Mouse (Mus musculus): ENCODE data around the gene Gm19402. TPM values are rescaled to one million over a fixed set of nuclear protein-coding genes. Genes with fewer than 3 reads are reported as not detected.
A peak's percentile ranks its signal among the peaks of the same experiment; 100 is the strongest.

The Gm19402 gene
- total and polyA plus RNA-seq, 3 experiments: not detected

DNA sequence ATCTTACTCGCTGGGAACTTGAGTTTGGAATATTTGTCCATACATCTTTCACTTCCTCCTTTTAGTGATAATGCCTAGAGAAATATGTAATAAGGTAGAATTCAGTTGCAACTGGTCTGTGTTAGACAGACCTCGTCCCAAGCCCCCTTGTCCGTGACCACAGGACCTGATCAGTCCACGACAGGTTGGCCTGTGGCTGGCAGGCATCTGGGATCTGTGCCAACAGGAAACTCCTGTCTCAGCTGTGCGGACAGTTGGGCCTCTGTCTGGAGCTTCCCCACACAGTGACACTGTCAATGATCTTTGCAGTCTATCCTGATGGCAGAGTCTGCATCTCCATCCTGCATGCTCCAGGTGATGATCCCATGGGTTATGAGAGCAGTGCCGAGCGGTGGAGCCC lies 47.4 kb downstream of the Gm19402 start:
- Histone ChIP-seq H3K27ac (ENCODE audit: control insufficient read depth, low read depth, low read length) (no peak overlapping the region), H3K4me3 (ENCODE audit: control insufficient read depth in 1 of 2, insufficient read depth in 1 of 2, low read depth in 2 of 2, low read length in 2 of 2) (no peak overlapping the region), H3K36me3 (ENCODE audit: control insufficient read depth in 1 of 2, insufficient read depth in 2 of 2, low read length in 2 of 2) (peaks cover 0 to 17% of the 10 kb centered on the region in 2 experiments; a peak in 2 of 4 replicates), H3K79me2 (ENCODE audit: control insufficient read depth, insufficient read depth, low read length, poor library complexity) (no peaks in the 10 kb centered on the region), H3K9ac (ENCODE audit: control insufficient read depth, low read depth, low read length, poor library complexity, severe bottlenecking) (no peak overlapping the region), H3K27me3 (ENCODE audit: control insufficient read depth in 1 of 2, insufficient read depth in 2 of 2, low read length in 2 of 2) (no peaks in the 10 kb centered on the region), H3K4me1 (ENCODE audit: control insufficient read depth in 1 of 2, insufficient read depth in 2 of 2, low read length in 2 of 2) (no peaks in the 10 kb centered on the region; a peak in 1 of 4 replicates), H3K9me3 (replicated peaks; ENCODE audit: insufficient read depth, low read length) (no peaks in the 10 kb centered on the region)
- DNase-seq (ENCODE audit: low read depth, low spot score): no peak
- TF ChIP-seq EP300 (IDR thresholded peaks at IDR 0.05; ENCODE audit: low read depth in 1 of 2, low read length in 2 of 2) (0 out of 4 replicates have a peak, but pooled peaks of 1 of the 2 experiments have one; percentile 21), TCF12 (IDR thresholded peaks at IDR 0.05; ENCODE audit: low read depth, low read length) (0 out of 2 replicates have a peak, but pooled peaks have one; percentile 13), ZKSCAN1 (IDR thresholded peaks at IDR 0.05; ENCODE audit: low read depth, low read length) (no peak), POLR2AphosphoS5 (IDR thresholded peaks at IDR 0.05; ENCODE audit: borderline replicate concordance, low read depth, low read length) (no peak), USF1 (IDR thresholded peaks at IDR 0.05; ENCODE audit: low read depth, low read length) (no peak), ETS1 (IDR thresholded peaks at IDR 0.05; ENCODE audit: low read depth, low read length) (0 out of 2 replicates have a peak, but pooled peaks have one; percentile 32), TAL1 (IDR thresholded peaks at IDR 0.05; ENCODE audit: low read length) (peak; percentile 61)

Other genes with a start within 250 kb of the Gm19402 start
- 54.9 and 70.6 TPM in 2 replicates for gene Fam207a, start 175.0 kb downstream of the Gm19402 start, total RNA-seq (2012; rRNA removed)
- 10 to 100 TPM in 1 of 2 experiments, not detected in 1; 74.0 TPM for gene Fam207a, start 175.0 kb downstream of the Gm19402 start, polyA plus RNA-seq (2012; ENCODE audit: insufficient read depth in 1 of 2, insufficient read length in 2 of 2, low read depth in 1 of 2, low replicate concordance in 2 of 2, missing spikeins in 1 of 2)
- gene Itgb2, start 160.5 kb downstream of the Gm19402 start, total RNA-seq (2012; rRNA removed): 36.7 and 36.9 TPM in 2 replicates
- gene Itgb2, start 160.5 kb downstream of the Gm19402 start, polyA plus RNA-seq (2012; ENCODE audit: insufficient read depth in 1 of 2, insufficient read length in 2 of 2, low read depth in 1 of 2, low replicate concordance in 2 of 2, missing spikeins in 1 of 2): 10 to 100 TPM in 1 of 2 experiments, not detected in 1; 45.8 TPM
- gene Pttg1ip, start 109.0 kb downstream of the Gm19402 start, total RNA-seq (2012; rRNA removed): 41.1 and 50.4 TPM in 2 replicates
- gene Pttg1ip, start 109.0 kb downstream of the Gm19402 start, polyA plus RNA-seq (2012; ENCODE audit: insufficient read depth in 1 of 2, insufficient read length in 2 of 2, low read depth in 1 of 2, low replicate concordance in 2 of 2, missing spikeins in 1 of 2): 10 to 100 TPM in 1 of 2 experiments, not detected in 1; 53.1 TPM
- gene Sumo3, start 84.7 kb downstream of the Gm19402 start, total RNA-seq (2012; rRNA removed): 145 and 151 TPM in 2 replicates
- 100 to 1,000 TPM in 1 of 2 experiments, not detected in 1; 342 TPM for gene Sumo3, start 84.7 kb downstream of the Gm19402 start, polyA plus RNA-seq (2012; ENCODE audit: insufficient read depth in 1 of 2, insufficient read length in 2 of 2, low read depth in 1 of 2, low replicate concordance in 2 of 2, missing spikeins in 1 of 2)
- 3.5 and 3.7 TPM in 2 replicates for gene Gm49325, start 84.6 kb downstream of the Gm19402 start, total RNA-seq (2012; rRNA removed)
- 1 to 10 TPM in 1 of 2 experiments, not detected in 1; 1.0 TPM for gene Gm49325, start 84.6 kb downstream of the Gm19402 start, polyA plus RNA-seq (2012; ENCODE audit: insufficient read depth in 1 of 2, insufficient read length in 2 of 2, low read depth in 1 of 2, low replicate concordance in 2 of 2, missing spikeins in 1 of 2)
- 55.2 and 62.4 TPM in 2 replicates for gene Ube2g2, start 68.5 kb downstream of the Gm19402 start, total RNA-seq (2012; rRNA removed)
- 100 to 1,000 TPM in 1 of 2 experiments, not detected in 1; 112 TPM for gene Ube2g2, start 68.5 kb downstream of the Gm19402 start, polyA plus RNA-seq (2012; ENCODE audit: insufficient read depth in 1 of 2, insufficient read length in 2 of 2, low read depth in 1 of 2, low replicate concordance in 2 of 2, missing spikeins in 1 of 2)
- 1.2 and 1.8 TPM in 2 replicates for gene Tspear, start 4.2 kb downstream of the Gm19402 start, total RNA-seq (2012; rRNA removed)
- gene Tspear, start 4.2 kb downstream of the Gm19402 start, polyA plus RNA-seq (2012; ENCODE audit: insufficient read depth in 1 of 2, insufficient read length in 2 of 2, low read depth in 1 of 2, low replicate concordance in 2 of 2, missing spikeins in 1 of 2): 1 to 10 TPM in 1 of 2 experiments, not detected in 1; 3.8 TPM
- gene Gm9508, start 6.5 kb upstream of the Gm19402 start, total RNA-seq (2012; rRNA removed): not detected in 2 replicates
- not detected for gene Gm9508, start 6.5 kb upstream of the Gm19402 start, polyA plus RNA-seq (2012; ENCODE audit: insufficient read depth in 1 of 2, insufficient read length in 2 of 2, low read depth in 1 of 2, low replicate concordance in 2 of 2, missing spikeins in 1 of 2)
- not detected in 2 replicates for gene Gm10272, start 15.9 kb upstream of the Gm19402 start, total RNA-seq (2012; rRNA removed)
- not detected for gene Gm10272, start 15.9 kb upstream of the Gm19402 start, polyA plus RNA-seq (2012; ENCODE audit: insufficient read depth in 1 of 2, insufficient read length in 2 of 2, low read depth in 1 of 2, low replicate concordance in 2 of 2, missing spikeins in 1 of 2)
- gene Gm10024, start 20.7 kb upstream of the Gm19402 start, total RNA-seq (2012; rRNA removed): not detected in 2 replicates
- gene Gm10024, start 20.7 kb upstream of the Gm19402 start, polyA plus RNA-seq (2012; ENCODE audit: insufficient read depth in 1 of 2, insufficient read length in 2 of 2, low read depth in 1 of 2, low replicate concordance in 2 of 2, missing spikeins in 1 of 2): not detected
- not detected in 2 replicates for gene Gm10142, start 25.1 kb upstream of the Gm19402 start, total RNA-seq (2012; rRNA removed)
- gene Gm10142, start 25.1 kb upstream of the Gm19402 start, polyA plus RNA-seq (2012; ENCODE audit: insufficient read depth in 1 of 2, insufficient read length in 2 of 2, low read depth in 1 of 2, low replicate concordance in 2 of 2, missing spikeins in 1 of 2): not detected
- not detected in 2 replicates for gene Krtap12-1, start 29.8 kb upstream of the Gm19402 start, total RNA-seq (2012; rRNA removed)
- not detected for gene Krtap12-1, start 29.8 kb upstream of the Gm19402 start, polyA plus RNA-seq (2012; ENCODE audit: insufficient read depth in 1 of 2, insufficient read length in 2 of 2, low read depth in 1 of 2, low replicate concordance in 2 of 2, missing spikeins in 1 of 2)
- not detected in 2 replicates for gene Gm10100, start 35.7 kb upstream of the Gm19402 start, total RNA-seq (2012; rRNA removed)
- not detected for gene Gm10100, start 35.7 kb upstream of the Gm19402 start, polyA plus RNA-seq (2012; ENCODE audit: insufficient read depth in 1 of 2, insufficient read length in 2 of 2, low read depth in 1 of 2, low replicate concordance in 2 of 2, missing spikeins in 1 of 2)
- not detected in 2 replicates for gene Gm18596, start 51.9 kb upstream of the Gm19402 start, total RNA-seq (2012; rRNA removed)
- not detected for gene Gm18596, start 51.9 kb upstream of the Gm19402 start, polyA plus RNA-seq (2012; ENCODE audit: insufficient read depth in 1 of 2, insufficient read length in 2 of 2, low read depth in 1 of 2, low replicate concordance in 2 of 2, missing spikeins in 1 of 2)
- not detected in 2 replicates for gene Gm9736, start 60.6 kb upstream of the Gm19402 start, total RNA-seq (2012; rRNA removed)
- not detected for gene Gm9736, start 60.6 kb upstream of the Gm19402 start, polyA plus RNA-seq (2012; ENCODE audit: insufficient read depth in 1 of 2, insufficient read length in 2 of 2, low read depth in 1 of 2, low replicate concordance in 2 of 2, missing spikeins in 1 of 2)
- not detected in 2 replicates for gene Gm3233, start 68.9 kb upstream of the Gm19402 start, total RNA-seq (2012; rRNA removed)
- gene Gm3233, start 68.9 kb upstream of the Gm19402 start, polyA plus RNA-seq (2012; ENCODE audit: insufficient read depth in 1 of 2, insufficient read length in 2 of 2, low read depth in 1 of 2, low replicate concordance in 2 of 2, missing spikeins in 1 of 2): not detected
- gene Gm3238, start 80.6 kb upstream of the Gm19402 start, total RNA-seq (2012; rRNA removed): not detected in 2 replicates
- gene Gm3238, start 80.6 kb upstream of the Gm19402 start, polyA plus RNA-seq (2012; ENCODE audit: insufficient read depth in 1 of 2, insufficient read length in 2 of 2, low read depth in 1 of 2, low replicate concordance in 2 of 2, missing spikeins in 1 of 2): not detected
- gene Gm7138, start 86.2 kb upstream of the Gm19402 start, total RNA-seq (2012; rRNA removed): not detected in 2 replicates
- not detected for gene Gm7138, start 86.2 kb upstream of the Gm19402 start, polyA plus RNA-seq (2012; ENCODE audit: insufficient read depth in 1 of 2, insufficient read length in 2 of 2, low read depth in 1 of 2, low replicate concordance in 2 of 2, missing spikeins in 1 of 2)
- not detected in 2 replicates for gene Gm3250, start 91.8 kb upstream of the Gm19402 start, total RNA-seq (2012; rRNA removed)
- gene Gm3250, start 91.8 kb upstream of the Gm19402 start, polyA plus RNA-seq (2012; ENCODE audit: insufficient read depth in 1 of 2, insufficient read length in 2 of 2, low read depth in 1 of 2, low replicate concordance in 2 of 2, missing spikeins in 1 of 2): not detected
- not detected in 2 replicates for gene Gm7137, start 97.4 kb upstream of the Gm19402 start, total RNA-seq (2012; rRNA removed)
- not detected for gene Gm7137, start 97.4 kb upstream of the Gm19402 start, polyA plus RNA-seq (2012; ENCODE audit: insufficient read depth in 1 of 2, insufficient read length in 2 of 2, low read depth in 1 of 2, low replicate concordance in 2 of 2, missing spikeins in 1 of 2)
- gene Gm9639, start 104.3 kb upstream of the Gm19402 start, total RNA-seq (2012; rRNA removed): not detected in 2 replicates
- not detected for gene Gm9639, start 104.3 kb upstream of the Gm19402 start, polyA plus RNA-seq (2012; ENCODE audit: insufficient read depth in 1 of 2, insufficient read length in 2 of 2, low read depth in 1 of 2, low replicate concordance in 2 of 2, missing spikeins in 1 of 2)
- not detected in 2 replicates for gene Gm19668, start 108.4 kb upstream of the Gm19402 start, total RNA-seq (2012; rRNA removed)
- not detected for gene Gm19668, start 108.4 kb upstream of the Gm19402 start, polyA plus RNA-seq (2012; ENCODE audit: insufficient read depth in 1 of 2, insufficient read length in 2 of 2, low read depth in 1 of 2, low replicate concordance in 2 of 2, missing spikeins in 1 of 2)
- not detected in 2 replicates for gene Gm9507, start 121.1 kb upstream of the Gm19402 start, total RNA-seq (2012; rRNA removed)
- not detected for gene Gm9507, start 121.1 kb upstream of the Gm19402 start, polyA plus RNA-seq (2012; ENCODE audit: insufficient read depth in 1 of 2, insufficient read length in 2 of 2, low read depth in 1 of 2, low replicate concordance in 2 of 2, missing spikeins in 1 of 2)
- gene Gm2696, start 123.9 kb upstream of the Gm19402 start, total RNA-seq (2012; rRNA removed): not detected in 2 replicates
- not detected for gene Gm2696, start 123.9 kb upstream of the Gm19402 start, polyA plus RNA-seq (2012; ENCODE audit: insufficient read depth in 1 of 2, insufficient read length in 2 of 2, low read depth in 1 of 2, low replicate concordance in 2 of 2, missing spikeins in 1 of 2)
- not detected in 2 replicates for gene Krtap10-4, start 136.3 kb upstream of the Gm19402 start, total RNA-seq (2012; rRNA removed)
- gene Krtap10-4, start 136.3 kb upstream of the Gm19402 start, polyA plus RNA-seq (2012; ENCODE audit: insufficient read depth in 1 of 2, insufficient read length in 2 of 2, low read depth in 1 of 2, low replicate concordance in 2 of 2, missing spikeins in 1 of 2): not detected
- gene Krtap10-10, start 145.2 kb upstream of the Gm19402 start, total RNA-seq (2012; rRNA removed): not detected in 2 replicates
- gene Krtap10-10, start 145.2 kb upstream of the Gm19402 start, polyA plus RNA-seq (2012; ENCODE audit: insufficient read depth in 1 of 2, insufficient read length in 2 of 2, low read depth in 1 of 2, low replicate concordance in 2 of 2, missing spikeins in 1 of 2): not detected
- not detected in 2 replicates for gene Gm36176, start 156.0 kb upstream of the Gm19402 start, total RNA-seq (2012; rRNA removed)
- gene Gm36176, start 156.0 kb upstream of the Gm19402 start, polyA plus RNA-seq (2012; ENCODE audit: insufficient read depth in 1 of 2, insufficient read length in 2 of 2, low read depth in 1 of 2, low replicate concordance in 2 of 2, missing spikeins in 1 of 2): not detected
- not detected in 2 replicates for gene Gm10318, start 162.1 kb upstream of the Gm19402 start, total RNA-seq (2012; rRNA removed)
- not detected for gene Gm10318, start 162.1 kb upstream of the Gm19402 start, polyA plus RNA-seq (2012; ENCODE audit: insufficient read depth in 1 of 2, insufficient read length in 2 of 2, low read depth in 1 of 2, low replicate concordance in 2 of 2, missing spikeins in 1 of 2)
- not detected in 2 replicates for gene Gm3285, start 171.2 kb upstream of the Gm19402 start, total RNA-seq (2012; rRNA removed)
- gene Gm3285, start 171.2 kb upstream of the Gm19402 start, polyA plus RNA-seq (2012; ENCODE audit: insufficient read depth in 1 of 2, insufficient read length in 2 of 2, low read depth in 1 of 2, low replicate concordance in 2 of 2, missing spikeins in 1 of 2): not detected
- 0.10 and 0.15 TPM in 2 replicates for gene Lrrc3, start 211.8 kb upstream of the Gm19402 start, total RNA-seq (2012; rRNA removed)
- under 1 TPM in 1 of 2 experiments, not detected in 1; 0.74 TPM for gene Lrrc3, start 211.8 kb upstream of the Gm19402 start, polyA plus RNA-seq (2012; ENCODE audit: insufficient read depth in 1 of 2, insufficient read length in 2 of 2, low read depth in 1 of 2, low replicate concordance in 2 of 2, missing spikeins in 1 of 2)

All from MEL (cell line).